Mouse (Mus musculus) forebrain, embryonic 11.5 days (tissue): Measurements from ENCODE around the gene Nr1h3. TPM values are rescaled to one million over a fixed set of nuclear protein-coding genes. Genes with fewer than 3 reads are reported as not detected.

Experiments
- ATAC-seq: fragments of 200-750 bp; cut with Nextera tagmentation; replicated peaks from 2 replicates; pipeline ENCODE4 v1.8.0; 2017; ENCODE audit warnings: moderate TSS enrichment; ENCODE audit not compliant: low FRiP score
- DNase-seq: peaks from one replicate; pipeline ENCODE4 v3.0.0-alpha.2; 2017; ENCODE audit warnings: low spot score
- H3K27ac ChIP-seq: fragments of 300-500 bp; sonication (generic); 2 replicates; pipeline ENCODE4 v1.5.1; 2014; ENCODE audit warnings: low read depth, low read length
- H3K27me3 ChIP-seq: fragments of 300-500 bp; sonication (generic); 2 replicates; pipeline ENCODE4 v1.6.1; 2014; ENCODE audit warnings: mild to moderate bottlenecking, low read length, mixed read lengths; ENCODE audit not compliant: control insufficient read depth, insufficient read depth
- H3K36me3 ChIP-seq: fragments of 300-500 bp; sonication (generic); 2 replicates; pipeline ENCODE4 v1.6.1; 2014; ENCODE audit warnings: mild to moderate bottlenecking, low read length, moderate library complexity, mixed read lengths; ENCODE audit not compliant: control insufficient read depth, insufficient read depth
- H3K4me1 ChIP-seq: fragments of 300-500 bp; sonication (generic); replicated peaks from 2 replicates; pipeline ENCODE4 v1.6.1; 2014; ENCODE audit warnings: low read length, mixed read lengths; ENCODE audit not compliant: control insufficient read depth, insufficient read depth
- H3K4me2 ChIP-seq: fragments of 300-500 bp; sonication (generic); 2 replicates; pipeline ENCODE4 v1.6.1; 2014; ENCODE audit warnings: low read depth, mild to moderate bottlenecking, low read length, moderate library complexity, mixed read lengths; ENCODE audit not compliant: severe bottlenecking
- H3K4me3 ChIP-seq: fragments of 300-500 bp; sonication (generic); 2 replicates; pipeline ENCODE4 v1.5.1; 2014; ENCODE audit warnings: low read depth, low read length
- H3K9ac ChIP-seq: fragments of 300-500 bp; sonication (generic); 2 replicates; pipeline ENCODE4 v1.6.1; 2014; ENCODE audit warnings: low read length
- H3K9me3 ChIP-seq: fragments of 300-500 bp; sonication (generic); 2 replicates; pipeline ENCODE4 v1.6.1; 2016; ENCODE audit warnings: low read length, mixed read lengths; ENCODE audit not compliant: control insufficient read depth
- WGBS: fragments of 180-500 bp; shearing (Covaris S2); extraction: QIAGEN DNeasy Blood & Tissue Kit; methylation state at CpG from one replicate; pipeline ENCODE4 v1.1.7; 2014; 5-methylcytosine and 5-hydroxymethylcytosine counted together
- polyA plus RNA-seq: library from polyadenylated mRNA; unstranded; fragments of >200 nt; fragmentation: Nextera tagmentation; extraction: Ambion mirVana; gene quantifications from 2 replicates; pipeline ENCODE4 v1.2.1, GENCODE M21; 2014

The Nr1h3 gene
- polyA plus RNA-seq, 1 experiment from 2014 or later, result 2.0 TPM

GRCm38 (mm10) chr2:91229735-91230134 lies 27.1 kb upstream of the Nr1h3 start:
- H3K4me2 ChIP-seq, result no peak overlapping the region
- H3K4me3 ChIP-seq, result no peak overlapping the region
- H3K4me1 ChIP-seq, result no peaks in the 10 kb centered on the region
- DNase-seq, result no peak
- H3K9ac ChIP-seq, result no peak overlapping the region
- no peak overlapping the region for H3K27ac ChIP-seq
- H3K36me3 ChIP-seq, result no peaks in the 10 kb centered on the region; the same call in 1 of the 2 replicates
- no peaks in the 10 kb centered on the region for H3K27me3 ChIP-seq
- H3K9me3 ChIP-seq, result no peaks in the 10 kb centered on the region
- ATAC-seq, result no peak
- 78% methylated on average over 2 of the region's 2 CpGs for WGBS

- 70% methylated on average over 2 of the region's 2 CpGs for WGBS
Measured at GRCm38 (mm10) chr2:91223614-91224013, 21.0 kb upstream of the Nr1h3 start.

DNA sequence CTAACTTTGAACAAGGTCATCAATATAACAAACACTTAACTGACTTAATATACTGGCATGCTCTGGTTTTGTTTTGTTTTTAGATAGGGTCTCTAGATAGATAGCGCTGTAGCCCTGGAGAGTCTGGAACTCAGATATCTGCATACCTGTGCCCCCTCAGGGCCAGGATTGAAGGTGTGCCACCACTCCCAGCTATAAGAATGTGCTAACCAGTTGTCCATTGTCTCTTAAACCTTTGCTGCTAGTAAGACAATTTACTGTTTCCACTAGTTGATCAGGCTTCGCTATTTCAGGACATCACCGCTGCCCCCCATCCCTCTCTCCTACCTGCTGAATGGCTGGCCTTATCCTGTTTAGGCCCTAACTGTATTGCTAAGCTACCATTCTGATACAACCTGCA lies 17.9 kb upstream of the Nr1h3 start:
- H3K36me3 ChIP-seq, result no peaks in the 10 kb centered on the region
- no peak overlapping the region for H3K4me2 ChIP-seq
- no peaks in the 10 kb centered on the region for H3K9me3 ChIP-seq
- ATAC-seq (no peak), DNase-seq (no peak)
- no peaks in the 10 kb centered on the region for H3K27me3 ChIP-seq
- no peak overlapping the region for H3K9ac ChIP-seq
- 94% methylated on average over 3 of the region's 3 CpGs for WGBS
- H3K4me1 ChIP-seq, result no peaks in the 10 kb centered on the region
- H3K27ac ChIP-seq, result no peak overlapping the region
- no peak overlapping the region for H3K4me3 ChIP-seq

More at GRCm38 (mm10) chr2:91223614-91224013, 21.0 kb upstream of the Nr1h3 start:
- Histone ChIP-seq H3K9me3 (no peaks in the 10 kb centered on the region), H3K4me2 (no peak overlapping the region), H3K4me1 (no peaks in the 10 kb centered on the region), H3K9ac (no peak overlapping the region), H3K4me3 (no peak overlapping the region), H3K36me3 (no peaks in the 10 kb centered on the region), H3K27me3 (no peaks in the 10 kb centered on the region), H3K27ac (no peak overlapping the region)
- ATAC-seq (no peak), DNase-seq (no peak)

DNA sequence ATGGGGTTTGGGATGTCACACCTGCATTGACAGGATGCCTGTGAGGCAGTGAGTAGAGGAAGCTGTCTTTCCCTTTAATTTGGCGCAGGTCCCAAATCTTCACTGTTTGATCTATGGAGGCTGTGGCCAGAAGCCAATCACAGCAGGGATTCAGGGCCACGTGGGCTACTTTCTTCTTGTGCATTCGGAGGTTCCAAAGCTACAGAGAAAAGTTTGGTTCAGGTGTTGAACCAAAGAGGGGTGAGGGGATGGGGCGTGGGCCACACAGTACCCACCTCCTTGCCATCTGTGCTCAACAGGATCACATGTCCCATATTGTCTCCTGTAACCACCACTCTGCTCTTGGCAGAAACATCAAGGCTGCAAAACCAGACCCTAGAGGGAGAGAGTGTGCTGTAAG lies 14.4 kb upstream of the Nr1h3 start:
- H3K9ac ChIP-seq, result no peak overlapping the region
- DNase-seq, result no peak
- no peak for ATAC-seq
- H3K36me3 ChIP-seq, result no peaks in the 10 kb centered on the region; the same call in 1 of the 2 replicates
- no peak overlapping the region for H3K4me3 ChIP-seq
- no peak overlapping the region for H3K27ac ChIP-seq
- no peak overlapping the region for H3K4me2 ChIP-seq
- H3K9me3 ChIP-seq, result no peaks in the 10 kb centered on the region
- H3K27me3 ChIP-seq, result no peaks in the 10 kb centered on the region
- H3K4me1 ChIP-seq, result no peaks in the 10 kb centered on the region
- 83% methylated on average over 4 of the region's 4 CpGs for WGBS

DNA sequence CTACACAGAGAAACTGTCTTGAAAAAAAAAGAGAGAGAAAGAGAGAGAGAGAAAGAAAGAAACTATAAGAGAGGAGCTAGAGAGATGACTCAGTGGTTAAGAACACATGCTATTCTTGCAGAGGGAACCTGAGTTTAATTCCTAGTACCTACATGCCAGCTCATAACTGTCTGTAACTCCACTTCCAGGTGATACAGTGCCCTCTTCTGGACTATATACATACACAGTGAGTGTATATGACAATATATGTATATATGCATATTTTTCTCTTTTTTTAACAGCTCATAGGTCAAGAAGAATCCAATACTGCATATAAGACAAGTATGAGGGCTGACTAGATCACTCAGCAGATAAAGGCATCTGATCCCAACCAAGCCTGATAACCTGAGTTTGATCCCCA lies 10.7 kb upstream of the Nr1h3 start:
- Histone ChIP-seq H3K36me3 (peaks cover 5% of the 10 kb centered on the region; the same call in 1 of the 2 replicates), H3K27ac (no peak overlapping the region), H3K4me2 (no peak overlapping the region), H3K4me1 (no peaks in the 10 kb centered on the region), H3K9ac (no peak overlapping the region), H3K9me3 (no peaks in the 10 kb centered on the region), H3K4me3 (no peak overlapping the region), H3K27me3 (no peaks in the 10 kb centered on the region)
- no peak for DNase-seq
- ATAC-seq, result no peak

GRCm38 (mm10) chr2:91206254-91206775 lies 3.7 kb upstream of the Nr1h3 start:
- Histone ChIP-seq H3K4me1 (peaks cover 14% of the 10 kb centered on the region), H3K27ac (no peak overlapping the region), H3K4me2 (no peak overlapping the region), H3K9ac (no peak overlapping the region), H3K9me3 (no peaks in the 10 kb centered on the region), H3K36me3 (peaks cover 12% of the 10 kb centered on the region; the same call in 1 of the 2 replicates), H3K4me3 (no peak overlapping the region), H3K27me3 (no peaks in the 10 kb centered on the region)
- ATAC-seq (no peak), DNase-seq (no peak)
- WGBS, result 91% methylated on average over 9 of the region's 9 CpGs

GRCm38 (mm10) chr2:91202972-91203656 lies 480 bp upstream of the Nr1h3 start:
- no peak for ATAC-seq
- DNase-seq, result no peak
- 13% methylated on average over 20 of the region's 20 CpGs for WGBS
- Histone ChIP-seq H3K36me3 (peaks cover 7% of the 10 kb centered on the region; the same call in 1 of the 2 replicates), H3K4me3 (peak overlapping the region; percentile 78), H3K27ac (peak overlapping the region; percentile 90), H3K4me1 (peaks cover 14% of the 10 kb centered on the region), H3K4me2 (peak overlapping the region; percentile 70), H3K9me3 (no peaks in the 10 kb centered on the region), H3K27me3 (no peaks in the 10 kb centered on the region), H3K9ac (peak overlapping the region; percentile 92)

DNA sequence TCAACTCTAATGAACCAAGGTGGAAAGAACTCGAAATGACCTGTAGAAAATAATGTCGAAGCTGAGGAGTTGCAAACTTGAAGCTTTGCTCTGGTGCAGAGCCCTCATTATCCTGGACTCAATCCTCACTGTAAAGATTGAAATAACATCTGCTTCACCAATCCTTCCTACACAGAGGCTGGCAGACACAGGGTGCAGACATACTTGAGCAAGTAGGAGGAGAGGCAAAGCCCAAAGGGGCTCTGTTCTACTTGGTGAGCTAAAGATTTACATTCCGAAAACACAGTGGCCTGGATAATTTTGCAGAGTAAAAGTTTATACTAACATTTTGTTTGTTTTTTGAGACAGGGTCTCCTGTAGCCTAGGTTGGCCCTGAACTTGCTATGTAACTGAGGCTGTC lies 3.7 kb downstream of the Nr1h3 start:
- Histone ChIP-seq H3K9ac (no peak overlapping the region), H3K27me3 (no peaks in the 10 kb centered on the region), H3K36me3 (no peaks in the 10 kb centered on the region), H3K4me2 (no peak overlapping the region), H3K27ac (no peak overlapping the region), H3K4me1 (peaks cover 14% of the 10 kb centered on the region), H3K4me3 (no peak overlapping the region), H3K9me3 (no peaks in the 10 kb centered on the region)
- 83% methylated on average over 3 of the region's 3 CpGs for WGBS
- ATAC-seq (no peak), DNase-seq (no peak)

- Histone ChIP-seq H3K9me3 (no peaks in the 10 kb centered on the region), H3K9ac (no peak overlapping the region), H3K4me1 (peaks cover 4% of the 10 kb centered on the region), H3K4me2 (no peak overlapping the region), H3K36me3 (no peaks in the 10 kb centered on the region), H3K27ac (no peak overlapping the region), H3K4me3 (no peak overlapping the region), H3K27me3 (no peaks in the 10 kb centered on the region)
- DNase-seq (no peak), ATAC-seq (no peak)
- WGBS, result 82% methylated on average over 3 of the region's 3 CpGs
Measured at GRCm38 (mm10) chr2:91196577-91197001, 6.0 kb downstream of the Nr1h3 start.
